Mouse (Mus musculus) ovary, postnatal 14 days (tissue): ENCODE results near the gene Gng8.

Source experiments
- DNase-seq: peaks from one replicate; pipeline ENCODE4 v3.0.0; 2022; ENCODE audit warnings: low spot score

The Gng8 gene

GRCm38 (mm10) chr7:16924037-16924834 lies 32.6 kb downstream of the Gng8 start, which contains the start of gene Calm3:
Gene Calm3 (minus strand): TSS chr7:16924114.
- DNase-seq: peak; percentile 99

- DNase-seq: no peak
Observed at GRCm38 (mm10) chr7:16928341-16928740, 36.8 kb downstream of the Gng8 start.

GRCm38 (mm10) chr7:16930850-16931249 lies 39.3 kb downstream of the Gng8 start:
- no peak for DNase-seq

GRCm38 (mm10) chr7:16931968-16932627 lies 40.5 kb downstream of the Gng8 start:
- DNase-seq: peak; percentile 83

- no peak for DNase-seq
Observed at GRCm38 (mm10) chr7:16932704-16933577, 41.4 kb downstream of the Gng8 start.

- DNase-seq: no peak
Observed at GRCm38 (mm10) chr7:16937312-16937711, 45.7 kb downstream of the Gng8 start.

- DNase-seq: no peak
Observed at GRCm38 (mm10) chr7:16938117-16938791, 46.7 kb downstream of the Gng8 start.

GRCm38 (mm10) chr7:16940292-16940691 lies 48.7 kb downstream of the Gng8 start:
- DNase-seq: no peak

GRCm38 (mm10) chr7:16942861-16943260 lies 51.3 kb downstream of the Gng8 start:
- DNase-seq: no peak

- DNase-seq: peak; percentile 74
Observed at GRCm38 (mm10) chr7:16944061-16944807, 52.6 kb downstream of the Gng8 start, which contains the start of gene Pnmal2. Gene Pnmal2 (plus strand): TSS chr7:16944682.

- DNase-seq: no peak
Observed at GRCm38 (mm10) chr7:16944808-16945315, 53.3 kb downstream of the Gng8 start.
